Mouse (Mus musculus): ENCODE data around the gene Cldn9.

DNA sequence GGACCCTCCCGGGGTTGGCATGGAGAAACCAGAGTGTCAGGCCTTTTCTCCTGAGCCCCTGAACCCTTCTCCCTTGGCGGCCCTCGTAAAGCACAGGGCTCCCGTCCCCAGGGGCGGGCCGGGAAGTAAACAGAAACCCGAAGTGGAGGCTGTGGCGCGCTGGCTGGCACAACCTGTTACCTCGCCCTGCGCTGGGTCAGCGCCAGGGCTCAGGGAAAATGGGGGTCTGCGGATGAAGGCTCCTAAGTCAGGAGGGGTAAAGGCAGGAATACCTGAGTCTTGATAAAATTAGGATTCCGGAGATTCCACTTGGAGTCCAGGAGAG is 23.0 kb downstream of the Cldn9 start:
- no peak for TF ChIP-seq EP300 (IDR thresholded peaks at IDR 0.05; ENCODE audit: insufficient read depth, low read depth, low read length)
- TF ChIP-seq CTCF (IDR thresholded peaks at IDR 0.05) = no peak

Data from heart, adult 2 months (tissue).